ENCODE assay signal across 29 mouse cellular contexts in genomic region chr9:112361355-112361754, GRCm38 (mm10).
DNase-seq lines count a peak whose midpoint lies in the region; ATAC-seq and TF ChIP-seq lines count a peak whose summit lies in the region.
"Had no signal": no experiment of that assay in that cellular context is flagged by ENCODE, and none has a peak within 500 bp of the region (broad histone marks: within the 10 kb centered on the region; RNA-seq: fewer than 3 reads in every experiment).

No protein-coding gene starts in this region.

- peak; percentile 24 for DNase-seq in forebrain, embryonic 14.5 days (ENCODE audit: low spot score)
- DNase-seq in forebrain, embryonic 10.5 days (ENCODE audit: extremely low spot score, low spot score) = no peak
- DNase-seq in layer of hippocampus, adult 18-20 months (ENCODE audit: low spot score in 2 of 2) = peak; percentile 25 to 70
- no peak for DNase-seq in layer of hippocampus, adult 9-10 months (ENCODE audit: low spot score)
- peak; percentile 17 to 38 for DNase-seq in layer of hippocampus, adult 2 months (ENCODE audit: low spot score in 2 of 2)
- DNase-seq in layer of hippocampus, postnatal 36 days = peak; percentile 19 to 24
- no peak for DNase-seq in cerebellum, postnatal 4 days (ENCODE audit: low spot score in 2 of 2)
- DNase-seq: adrenal gland, adult 2 months; adrenal gland, postnatal 36 days; cerebellum, adult 8-10 months; cerebellum, postnatal 36 days; embryo, embryonic 11 days; kidney, adult 8-10 months; kidney, postnatal 4 days; retina, postnatal 1 day; spleen, adult 18-20 months; thymus, postnatal 14 days had no signal

- H3K4me1 ChIP-seq in forebrain, embryonic 14.5 days (ENCODE audit: control insufficient read depth, insufficient read depth, low read length) = peaks cover 4% of the 10 kb centered on the region
- peaks cover 16% of the 10 kb centered on the region for H3K4me1 ChIP-seq in forebrain, embryonic 10.5 days
- H3K4me1 ChIP-seq: embryonic facial prominence, embryonic 12.5 days; heart, embryonic 10.5 days; limb, embryonic 12.5 days; lung, embryonic 15.5 days; midbrain, embryonic 10.5 days had no signal

- no peaks in the 10 kb centered on the region for H3K36me3 ChIP-seq in forebrain, embryonic 14.5 days (ENCODE audit: control insufficient read depth, insufficient read depth, low read length)
- H3K36me3 ChIP-seq in forebrain, embryonic 10.5 days (replicated peaks) = no peaks in the 10 kb centered on the region
- H3K36me3 ChIP-seq: embryonic facial prominence, embryonic 12.5 days; heart, embryonic 10.5 days; heart, embryonic 15.5 days; limb, embryonic 12.5 days; lung, embryonic 15.5 days; midbrain, embryonic 10.5 days; midbrain, embryonic 15.5 days; neural tube, embryonic 15.5 days had no signal

- WGBS in forebrain, embryonic 14.5 days = 87% methylated on average over 3 of the region's 3 CpGs
- WGBS in forebrain, embryonic 10.5 days = 88% methylated on average over 3 of the region's 3 CpGs

- no peak overlapping the region for H3K27ac ChIP-seq in forebrain, embryonic 14.5 days (ENCODE audit: low read depth, low read length)
- no peak overlapping the region for H3K27ac ChIP-seq in forebrain, embryonic 10.5 days
- peak overlapping the region; percentile 85 for H3K27ac ChIP-seq in layer of hippocampus, adult 2 months
- H3K27ac ChIP-seq: embryonic facial prominence, embryonic 12.5 days; heart, embryonic 10.5 days; heart, embryonic 15.5 days; kidney, postnatal 0 days; limb, embryonic 12.5 days; lung, embryonic 15.5 days; midbrain, embryonic 10.5 days; midbrain, embryonic 15.5 days; neural tube, embryonic 15.5 days had no signal

- H3K9ac ChIP-seq in forebrain, embryonic 14.5 days (ENCODE audit: low read length) = no peak overlapping the region
- H3K9ac ChIP-seq: embryonic facial prominence, embryonic 12.5 days; heart, embryonic 15.5 days; limb, embryonic 12.5 days; lung, embryonic 15.5 days; midbrain, embryonic 15.5 days; neural tube, embryonic 15.5 days had no signal

- no peak overlapping the region for H3K4me2 ChIP-seq in forebrain, embryonic 14.5 days (ENCODE audit: low read length)
- H3K4me2 ChIP-seq: embryonic facial prominence, embryonic 12.5 days; heart, embryonic 15.5 days; limb, embryonic 12.5 days; lung, embryonic 15.5 days; midbrain, embryonic 15.5 days; neural tube, embryonic 15.5 days had no signal

- no peaks in the 10 kb centered on the region for H3K9me3 ChIP-seq in forebrain, embryonic 14.5 days (replicated peaks; ENCODE audit: control insufficient read depth, low read length)
- H3K9me3 ChIP-seq in forebrain, embryonic 10.5 days = no peaks in the 10 kb centered on the region
- H3K9me3 ChIP-seq: embryonic facial prominence, embryonic 12.5 days; heart, embryonic 10.5 days; heart, embryonic 15.5 days; limb, embryonic 12.5 days; lung, embryonic 15.5 days; midbrain, embryonic 10.5 days; midbrain, embryonic 15.5 days; neural tube, embryonic 15.5 days had no signal

- no peak for TF ChIP-seq CTCF in layer of hippocampus, adult 2 months (conservative IDR thresholded peaks at IDR 0.05)

- no peak for ATAC-seq in forebrain, embryonic 14.5 days
- ATAC-seq: activated CD4-positive, CD25-positive, alpha-beta regulatory T cell, adult 4 months; intestine, embryonic 16.5 days; midbrain, embryonic 15.5 days had no signal

- H3K4me3 ChIP-seq in forebrain, embryonic 14.5 days (ENCODE audit: low read depth, low read length) = no peak overlapping the region
- H3K4me3 ChIP-seq in forebrain, embryonic 10.5 days = no peak overlapping the region
- peak overlapping the region; percentile 4; the same call in 1 of the 2 replicates for H3K4me3 ChIP-seq in layer of hippocampus, adult 2 months
- H3K4me3 ChIP-seq: embryonic facial prominence, embryonic 12.5 days; heart, embryonic 10.5 days; heart, embryonic 15.5 days; limb, embryonic 12.5 days; lung, embryonic 15.5 days; midbrain, embryonic 10.5 days; midbrain, embryonic 15.5 days; neural tube, embryonic 15.5 days had no signal

- H3K27me3 ChIP-seq in forebrain, embryonic 14.5 days (replicated peaks; ENCODE audit: control insufficient read depth, insufficient read depth, low read length) = no peaks in the 10 kb centered on the region
- no peaks in the 10 kb centered on the region for H3K27me3 ChIP-seq in forebrain, embryonic 10.5 days (ENCODE audit: poor library complexity, severe bottlenecking)
- H3K27me3 ChIP-seq: CH12.LX; embryonic facial prominence, embryonic 12.5 days; heart, embryonic 15.5 days; limb, embryonic 12.5 days; lung, embryonic 15.5 days; midbrain, embryonic 15.5 days; neural tube, embryonic 15.5 days had no signal

Comparison
In these comparisons a context has a peak if more than half of its experiments do, and no peak if none do; other contexts are left out.
1. DNase-seq: peak in forebrain, embryonic 14.5 days (single experiment), layer of hippocampus, adult 18-20 months (2 of 2), layer of hippocampus, adult 2 months (2 of 2) and layer of hippocampus, postnatal 36 days (2 of 2); none in forebrain, embryonic 10.5 days (single experiment), layer of hippocampus, adult 9-10 months (single experiment) and cerebellum, postnatal 4 days (0 of 2).